8 mouse cellular contexts compared by ENCODE assay signal in genomic region chr2:60698155-60698554, GRCm38 (mm10). TPM values are rescaled to one million over a fixed set of nuclear protein-coding genes. Genes with fewer than 3 reads are reported as not detected.
A peak's percentile ranks its signal among the peaks of the same experiment; 100 is the strongest.
DNase-seq lines count a peak whose midpoint lies in the region; ATAC-seq and TF ChIP-seq lines count a peak whose summit lies in the region.

No protein-coding gene starts in this region.

- no peaks in the 10 kb centered on the region for H3K9me3 ChIP-seq in intestine, embryonic 15.5 days
- H3K9me3 ChIP-seq in hindbrain, embryonic 14.5 days (ENCODE audit: control insufficient read depth, low read length), result no peaks in the 10 kb centered on the region

- TF ChIP-seq CTCF in cerebellum, adult 2 months (IDR thresholded peaks at IDR 0.05; ENCODE audit: borderline replicate concordance, insufficient read depth, low read depth, low read length), result no peak

- no peak overlapping the region for H3K27ac ChIP-seq in cerebellum, adult 2 months (ENCODE audit: insufficient read depth, low read length)
- peak overlapping the region; percentile 23; the same call in 1 of the 2 replicates for H3K27ac ChIP-seq in intestine, embryonic 15.5 days
- H3K27ac ChIP-seq in hindbrain, embryonic 14.5 days, result no peak overlapping the region

- no peak for DNase-seq in cerebellum, adult 2 months
- DNase-seq in embryo, embryonic 10.5 days (ENCODE audit: low spot score), result peak; percentile 35
- peak; percentile 63 for DNase-seq in lung, postnatal 10 days
- DNase-seq in cerebellum, adult 8-10 months, result no peak
- no peak for DNase-seq in hindbrain, embryonic 14.5 days (ENCODE audit: low spot score)
- DNase-seq in left cerebral cortex, adult 11 months (ENCODE audit: low spot score), result no peak

- 0 out of 2 replicates have a peak, but pooled peaks have one; percentile 18 for ATAC-seq in cerebellum, adult (ENCODE audit: insufficient number of reproducible peaks, low FRiP score, low TSS enrichment)
- ATAC-seq in intestine, embryonic 15.5 days, result no peak
- no peak for ATAC-seq in hindbrain, embryonic 14.5 days (ENCODE audit: low FRiP score)

- H3K4me2 ChIP-seq in intestine, embryonic 15.5 days (replicated peaks), result no peak overlapping the region
- H3K4me2 ChIP-seq in hindbrain, embryonic 14.5 days (replicated peaks), result no peak overlapping the region

- no peak for TF ChIP-seq POLR2A in cerebellum, adult 2 months (IDR thresholded peaks at IDR 0.05; ENCODE audit: borderline replicate concordance, insufficient read depth, low read length)

- 80% methylated on average over 1 of the region's 1 CpGs for WGBS in cerebellum, adult 2 months
- WGBS in intestine, embryonic 15.5 days, result 27% methylated on average over 1 of the region's 1 CpGs
- WGBS in hindbrain, embryonic 14.5 days, result 50% methylated on average over 1 of the region's 1 CpGs

- no peaks in the 10 kb centered on the region for H3K36me3 ChIP-seq in intestine, embryonic 15.5 days
- no peaks in the 10 kb centered on the region for H3K36me3 ChIP-seq in hindbrain, embryonic 14.5 days (replicated peaks; ENCODE audit: control insufficient read depth, insufficient read depth)

- no peak overlapping the region for H3K4me3 ChIP-seq in cerebellum, adult 2 months (replicated peaks; ENCODE audit: insufficient read depth, low read depth, low read length)
- H3K4me3 ChIP-seq in intestine, embryonic 15.5 days (replicated peaks), result no peak overlapping the region
- no peak overlapping the region for H3K4me3 ChIP-seq in hindbrain, embryonic 14.5 days (replicated peaks; ENCODE audit: low read length)

- H3K4me1 ChIP-seq in cerebellum, adult 2 months (ENCODE audit: control insufficient read depth, insufficient read depth, low read length), result peaks cover 3% of the 10 kb centered on the region; the same call in 1 of the 2 replicates
- H3K4me1 ChIP-seq in intestine, embryonic 15.5 days (replicated peaks), result peaks cover 31% of the 10 kb centered on the region
- peaks cover 6% of the 10 kb centered on the region; the same call in 1 of the 2 replicates for H3K4me1 ChIP-seq in hindbrain, embryonic 14.5 days (replicated peaks; ENCODE audit: control insufficient read depth, insufficient read depth, low read length)

- no peak overlapping the region for H3K9ac ChIP-seq in intestine, embryonic 15.5 days
- no peak overlapping the region for H3K9ac ChIP-seq in hindbrain, embryonic 14.5 days

- no peaks in the 10 kb centered on the region for H3K27me3 ChIP-seq in cerebellum, adult 2 months (ENCODE audit: control insufficient read depth, insufficient read depth, low read length)
- no peaks in the 10 kb centered on the region for H3K27me3 ChIP-seq in intestine, embryonic 15.5 days (replicated peaks)
- no peaks in the 10 kb centered on the region for H3K27me3 ChIP-seq in hindbrain, embryonic 14.5 days (ENCODE audit: control insufficient read depth, insufficient read depth, low read length)

RNA-seq across cellular contexts. Expression of gene Itgb6, which starts 24.3 kb away (rescaled TPM):
- polyA plus RNA-seq in cerebellum, adult 2 months (2012; rRNA removed), result 0.19 and 0.28 TPM in 2 replicates
- 8.8 and 9.0 TPM in 2 replicates for polyA plus RNA-seq in intestine, embryonic 15.5 days (2015; fragmentation: Nextera tagmentation; extraction: Ambion mirVana)
- polyA plus RNA-seq in hindbrain, embryonic 14.5 days (2014; fragmentation: Nextera tagmentation; extraction: Ambion mirVana), result 0.20 TPM in 1 of 2 replicates, not detected in the other

Comparison
In these comparisons a context has a peak if more than half of its experiments do, and no peak if none do; other contexts are left out.
1. DNase-seq: peak in embryo, embryonic 10.5 days (single experiment) and lung, postnatal 10 days (single experiment); none in cerebellum, adult 2 months (0 of 2), cerebellum, adult 8-10 months (single experiment), hindbrain, embryonic 14.5 days (single experiment) and left cerebral cortex, adult 11 months (single experiment).